Mouse (Mus musculus) forebrain, embryonic 10.5 days (tissue): ENCODE measurements around the gene Snap25. TPM values are rescaled to one million over a fixed set of nuclear protein-coding genes. Genes with fewer than 3 reads are reported as not detected.

Experiments
- DNase-seq: peaks from one replicate; pipeline ENCODE4 v3.0.0-alpha.2; 2017; ENCODE audit warnings: low spot score; ENCODE audit errors: extremely low spot score
- H3K27ac ChIP-seq: fragments of 300-500 bp; sonication (generic); 2 replicates; pipeline ENCODE4 v1.5.1; 2016; ENCODE audit warnings: mild to moderate bottlenecking
- H3K27me3 ChIP-seq: fragments of 300-500 bp; sonication (generic); 2 replicates; pipeline ENCODE4 v1.6.1; 2016; ENCODE audit warnings: mild to moderate bottlenecking; ENCODE audit not compliant: poor library complexity, severe bottlenecking
- H3K36me3 ChIP-seq: fragments of 300-500 bp; sonication (generic); replicated peaks from 2 replicates; pipeline ENCODE4 v1.6.1; 2016; ENCODE audit warnings: mild to moderate bottlenecking, moderate library complexity
- H3K4me1 ChIP-seq: fragments of 300-500 bp; sonication (generic); 2 replicates; pipeline ENCODE4 v1.6.1; 2016
- H3K4me3 ChIP-seq: fragments of 300-500 bp; sonication (generic); 2 replicates; pipeline ENCODE4 v1.5.1; 2016; ENCODE audit warnings: mild to moderate bottlenecking, moderate library complexity
- H3K9me3 ChIP-seq: fragments of 300-500 bp; sonication (generic); 2 replicates; pipeline ENCODE4 v1.6.1; 2016; ENCODE audit warnings: mild to moderate bottlenecking, moderate library complexity
- WGBS: fragments of 180-500 bp; shearing (Covaris S2); methylation state at CpG from one replicate; pipeline ENCODE4 v1.1.7; 2016; 5-methylcytosine and 5-hydroxymethylcytosine counted together
- polyA plus RNA-seq: library from polyadenylated mRNA; unstranded; fragments of >200 nt; fragmentation: Nextera tagmentation; extraction: Ambion mirVana; gene quantifications from 2 replicates; pipeline ENCODE4 v1.2.1, GENCODE M21; 2016

Gene Snap25
- polyA plus RNA-seq, 1 experiment from 2014 or later: 4.7 TPM

DNA sequence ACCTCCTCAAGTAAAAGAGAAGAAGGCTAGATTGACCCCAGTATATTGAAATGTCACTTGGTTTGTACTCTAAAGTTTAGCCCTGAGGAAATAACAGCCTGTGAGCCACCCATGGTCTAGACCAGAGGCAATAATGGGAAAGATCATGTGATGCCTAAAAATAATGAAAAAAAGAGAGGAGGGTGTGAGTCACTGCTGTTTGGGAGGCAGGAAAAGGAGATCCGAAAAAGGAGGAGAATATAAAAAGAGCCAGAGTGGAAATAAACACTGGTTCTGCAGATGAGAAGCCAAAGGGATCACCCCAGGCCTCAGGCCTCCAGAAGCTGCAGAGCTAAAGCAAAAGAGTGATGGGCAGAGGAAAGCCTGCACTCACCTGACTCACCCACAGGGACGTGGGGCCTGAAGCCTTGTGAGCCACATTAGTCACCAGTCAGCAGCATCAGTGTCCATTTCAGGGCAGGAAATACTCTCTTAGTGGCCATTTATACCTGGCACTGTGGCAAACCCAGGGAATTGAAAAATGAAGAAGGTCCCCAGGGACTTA, 85.7 kb downstream of the Snap25 start:
- peaks cover 4% of the 10 kb centered on the region; the same call in 1 of the 2 replicates for H3K4me1 ChIP-seq
- no peak for DNase-seq
- H3K9me3 ChIP-seq: no peaks in the 10 kb centered on the region
- H3K27me3 ChIP-seq: no peaks in the 10 kb centered on the region
- H3K4me3 ChIP-seq: no peak overlapping the region
- 79% methylated on average over 2 of the region's 2 CpGs for WGBS
- H3K36me3 ChIP-seq: no peaks in the 10 kb centered on the region
- H3K27ac ChIP-seq: no peak overlapping the region

DNA sequence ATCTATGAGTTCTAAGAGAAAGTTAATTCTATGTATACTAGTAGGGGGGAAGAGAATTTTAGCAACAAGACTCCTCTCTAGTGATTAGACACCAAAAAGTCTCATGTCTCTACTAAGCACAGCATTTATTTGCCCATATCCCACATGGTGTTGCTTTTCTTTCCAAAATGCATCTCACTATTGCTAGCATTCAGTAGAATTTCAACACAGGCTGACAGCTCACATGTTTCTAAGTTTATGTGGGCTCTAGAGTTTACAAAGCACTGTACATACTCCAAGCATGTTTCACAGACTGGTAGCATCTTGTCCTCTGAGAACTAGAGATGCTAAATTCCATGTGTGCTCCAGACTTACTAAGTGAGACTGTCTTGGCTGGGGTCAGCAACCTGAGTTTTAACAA, 87.8 kb downstream of the Snap25 start:
- H3K27ac ChIP-seq: no peak overlapping the region
- H3K9me3 ChIP-seq: no peaks in the 10 kb centered on the region
- no peaks in the 10 kb centered on the region for H3K27me3 ChIP-seq

DNA sequence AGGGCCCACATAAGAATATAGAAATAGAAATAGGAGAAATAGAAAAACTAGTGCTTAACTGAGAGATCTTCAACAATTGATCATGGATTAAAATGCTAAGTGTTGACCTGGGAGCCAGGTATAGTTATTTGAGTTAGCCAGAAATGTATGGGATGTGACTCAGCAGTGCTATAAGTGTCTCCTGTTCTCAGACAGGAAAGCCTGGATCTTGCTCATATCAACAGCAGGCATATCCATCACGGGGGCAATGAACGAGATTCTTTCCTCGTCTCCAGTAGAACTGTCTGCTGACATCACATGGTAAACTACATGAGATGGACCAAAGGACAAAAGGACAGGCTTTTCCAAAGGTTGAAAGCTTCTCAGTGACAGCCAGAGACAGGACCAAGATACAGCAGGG, 88.8 kb downstream of the Snap25 start:
- WGBS: 91% methylated on average over 3 of the region's 3 CpGs
- H3K27ac ChIP-seq: no peak overlapping the region
- H3K4me3 ChIP-seq: no peak overlapping the region
- no peaks in the 10 kb centered on the region for H3K36me3 ChIP-seq
- H3K4me1 ChIP-seq: peaks cover 8% of the 10 kb centered on the region; the same call in 1 of the 2 replicates
- H3K9me3 ChIP-seq: no peaks in the 10 kb centered on the region
- DNase-seq: no peak
- no peaks in the 10 kb centered on the region for H3K27me3 ChIP-seq

More for the DNA sequence above, 87.8 kb downstream of the Snap25 start:
- DNase-seq: no peak
- Histone ChIP-seq H3K4me1 (peaks cover 8% of the 10 kb centered on the region; the same call in 1 of the 2 replicates), H3K4me3 (no peak overlapping the region), H3K36me3 (no peaks in the 10 kb centered on the region)

DNA sequence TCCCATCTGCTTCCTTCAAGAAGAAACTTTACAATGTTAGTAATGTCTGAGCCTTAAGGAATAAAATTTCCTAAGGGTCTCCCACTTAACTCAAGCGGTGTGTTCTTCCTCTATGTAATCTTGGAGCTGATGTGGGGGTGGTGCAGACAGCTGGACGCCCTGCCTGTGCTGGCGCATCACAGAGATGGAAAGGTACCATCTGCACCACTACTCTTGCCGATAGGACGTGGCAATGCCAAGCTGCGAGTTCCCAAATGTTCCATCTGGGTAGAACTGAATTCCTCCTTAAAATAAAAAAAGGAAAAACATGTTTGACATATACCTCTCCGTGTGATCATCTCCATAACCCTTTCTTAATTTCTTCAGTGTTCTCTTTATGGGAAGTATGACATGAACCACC, 89.9 kb downstream of the Snap25 start:
- no peak for DNase-seq
- H3K27ac ChIP-seq: no peak overlapping the region
- H3K4me1 ChIP-seq: peaks cover 8% of the 10 kb centered on the region; the same call in 1 of the 2 replicates
- H3K9me3 ChIP-seq: no peaks in the 10 kb centered on the region
- no peak overlapping the region for H3K4me3 ChIP-seq
- H3K27me3 ChIP-seq: no peaks in the 10 kb centered on the region
- 94% methylated on average over 7 of the region's 7 CpGs for WGBS
- no peaks in the 10 kb centered on the region for H3K36me3 ChIP-seq

DNA sequence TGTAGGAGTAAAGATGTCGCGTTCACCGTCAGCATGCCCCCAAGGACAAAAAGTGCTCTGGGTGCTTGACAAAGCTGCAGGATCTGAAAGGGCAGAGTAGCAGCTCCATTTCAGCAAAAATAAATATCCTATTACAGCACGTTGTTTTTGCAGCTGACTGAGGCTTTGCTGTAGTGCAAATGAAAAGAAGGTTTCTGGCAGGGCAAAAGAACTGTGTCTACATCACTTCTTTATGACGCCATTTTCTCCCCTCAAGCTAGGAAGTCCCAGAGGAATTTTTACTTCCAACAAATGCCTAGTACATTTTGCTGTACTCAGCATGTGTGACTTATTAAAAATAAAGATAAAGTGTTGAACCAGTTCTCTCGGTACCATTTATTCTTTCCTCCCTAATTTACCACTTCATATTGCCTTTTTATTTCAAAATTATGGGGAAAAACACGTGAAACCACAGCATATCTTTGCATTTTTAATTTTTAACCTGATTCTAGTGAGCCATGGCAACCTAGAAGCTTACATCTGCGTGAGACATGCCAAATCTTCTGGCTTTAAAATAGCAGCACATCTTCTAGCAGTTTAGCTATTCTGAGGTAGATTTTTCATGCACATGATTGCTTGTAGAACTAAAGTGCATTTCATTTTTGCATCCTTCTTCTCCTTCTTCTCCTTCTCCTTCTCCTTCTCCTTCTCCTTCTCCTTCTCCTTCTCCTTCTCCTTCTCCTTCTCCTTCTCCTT, 94.9 kb downstream of the Snap25 start:
- DNase-seq: no peak
- no peak overlapping the region for H3K27ac ChIP-seq
- H3K36me3 ChIP-seq: no peaks in the 10 kb centered on the region
- H3K4me3 ChIP-seq: no peak overlapping the region
- H3K9me3 ChIP-seq: no peaks in the 10 kb centered on the region
- 78% methylated on average over 8 of the region's 8 CpGs for WGBS
- no peaks in the 10 kb centered on the region for H3K27me3 ChIP-seq
- H3K4me1 ChIP-seq: peaks cover 8% of the 10 kb centered on the region; the same call in 1 of the 2 replicates

DNA sequence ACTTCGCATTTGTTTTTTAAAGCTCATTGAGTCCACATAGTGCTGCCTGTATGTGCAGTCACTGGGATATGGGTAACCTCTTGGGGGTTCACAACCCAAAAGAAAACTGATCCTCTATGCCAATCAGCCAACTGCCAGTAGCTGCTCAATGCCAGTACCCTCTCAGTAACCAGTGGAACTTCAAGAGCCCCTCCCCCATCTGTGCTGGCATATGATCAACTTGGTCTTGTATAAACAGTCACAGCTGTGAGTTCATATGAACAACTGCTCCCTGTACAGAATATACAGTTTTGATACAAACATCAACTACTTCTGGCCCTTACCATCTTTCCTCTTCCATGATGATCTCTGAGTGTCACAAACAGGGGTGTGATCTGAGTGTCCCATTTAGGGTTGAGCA, 98.1 kb downstream of the Snap25 start:
- Histone ChIP-seq H3K27me3 (no peaks in the 10 kb centered on the region), H3K9me3 (no peaks in the 10 kb centered on the region), H3K4me1 (no peaks in the 10 kb centered on the region), H3K36me3 (no peaks in the 10 kb centered on the region), H3K4me3 (no peak overlapping the region), H3K27ac (no peak overlapping the region)
- WGBS: 98% methylated on average over 1 of the region's 1 CpGs
- no peak for DNase-seq

DNA sequence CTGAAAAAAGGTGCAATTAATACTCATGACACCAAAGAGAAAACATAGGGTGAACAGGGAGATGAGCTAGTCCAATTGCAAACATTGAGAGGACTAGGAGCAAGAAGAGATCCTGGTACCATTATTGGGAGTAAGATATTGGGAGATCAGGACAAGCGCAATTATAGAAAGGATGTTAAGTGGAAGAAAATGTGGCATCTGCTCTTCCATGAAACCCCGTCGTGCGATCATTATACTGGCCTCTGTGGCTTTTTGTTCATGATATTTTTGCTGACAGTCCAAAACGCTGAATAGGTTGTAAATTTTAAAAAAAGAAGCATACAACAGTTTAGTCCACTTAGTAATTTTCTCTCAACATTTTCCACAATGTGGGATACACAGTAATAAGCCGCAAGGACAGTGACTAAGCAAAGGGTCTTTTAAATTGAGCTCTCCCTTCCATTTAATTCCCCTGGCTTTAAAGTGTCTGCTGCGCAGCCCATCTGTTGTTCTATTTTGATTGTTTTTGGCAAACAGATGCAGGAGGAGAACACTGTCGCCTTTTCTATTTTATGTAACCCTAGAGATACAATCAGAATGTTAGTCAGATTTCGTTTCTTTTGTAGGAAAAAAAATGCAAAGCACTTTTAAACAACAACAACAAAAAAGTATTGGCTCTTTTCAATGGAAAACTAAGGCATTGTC, 103.6 kb downstream of the Snap25 start:
- H3K27ac ChIP-seq: no peak overlapping the region
- no peaks in the 10 kb centered on the region for H3K9me3 ChIP-seq
- H3K27me3 ChIP-seq: no peaks in the 10 kb centered on the region
- H3K4me3 ChIP-seq: no peak overlapping the region
- H3K4me1 ChIP-seq: no peaks in the 10 kb centered on the region
- 88% methylated on average over 9 of the region's 9 CpGs for whole genome bisulfite sequencing
- H3K36me3 ChIP-seq: no peaks in the 10 kb centered on the region
- no peak for DNase-seq

DNA sequence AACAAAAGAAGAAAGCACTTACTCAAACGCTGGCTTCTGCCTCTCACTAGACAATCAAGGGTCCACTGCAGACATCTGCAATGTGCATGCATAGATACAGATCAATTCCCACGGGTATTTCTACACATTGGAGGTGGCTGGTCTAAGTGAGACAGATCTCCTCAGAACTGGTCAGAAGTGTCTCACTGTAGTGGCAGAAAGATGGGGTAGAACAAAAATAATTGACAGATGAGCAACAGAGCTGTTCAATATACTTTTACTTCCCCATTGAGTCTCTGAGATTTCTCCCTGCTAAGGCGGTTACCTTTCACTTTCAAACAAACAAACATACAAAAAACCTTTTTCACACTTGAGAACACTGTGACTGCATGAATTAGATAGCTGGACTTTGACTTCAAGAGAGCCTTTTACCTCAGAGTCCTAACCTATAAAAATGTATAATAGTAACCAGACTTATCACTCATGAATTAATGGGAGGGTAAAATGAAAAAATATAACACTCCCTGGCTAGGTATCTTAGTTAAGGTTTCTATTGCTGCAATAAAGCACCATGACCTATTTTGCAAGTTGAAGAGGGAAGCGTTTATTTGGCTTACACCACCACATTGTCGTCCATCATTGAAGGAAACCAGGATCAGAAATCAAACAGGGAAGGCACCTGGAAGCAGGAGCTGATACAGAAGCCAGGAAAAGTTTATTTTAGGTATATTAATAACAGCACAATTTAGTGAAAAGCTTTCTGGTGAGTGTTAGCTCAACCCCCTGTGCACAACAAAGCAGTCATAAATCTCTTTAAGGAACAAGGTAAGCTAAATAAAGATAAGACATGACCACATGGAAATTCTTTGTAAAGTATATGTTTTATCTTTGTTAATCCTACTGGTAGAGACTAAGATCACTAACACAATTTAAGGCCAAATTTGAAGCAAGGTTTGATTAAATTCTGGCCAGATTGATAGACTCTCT, 110.8 kb downstream of the Snap25 start:
- no peak for DNase-seq
- Histone ChIP-seq H3K9me3 (no peaks in the 10 kb centered on the region), H3K4me3 (no peak overlapping the region), H3K27ac (no peak overlapping the region), H3K36me3 (no peaks in the 10 kb centered on the region), H3K4me1 (peaks cover 6% of the 10 kb centered on the region), H3K27me3 (no peaks in the 10 kb centered on the region)
- WGBS: 70% methylated on average over 5 of the region's 5 CpGs

DNA sequence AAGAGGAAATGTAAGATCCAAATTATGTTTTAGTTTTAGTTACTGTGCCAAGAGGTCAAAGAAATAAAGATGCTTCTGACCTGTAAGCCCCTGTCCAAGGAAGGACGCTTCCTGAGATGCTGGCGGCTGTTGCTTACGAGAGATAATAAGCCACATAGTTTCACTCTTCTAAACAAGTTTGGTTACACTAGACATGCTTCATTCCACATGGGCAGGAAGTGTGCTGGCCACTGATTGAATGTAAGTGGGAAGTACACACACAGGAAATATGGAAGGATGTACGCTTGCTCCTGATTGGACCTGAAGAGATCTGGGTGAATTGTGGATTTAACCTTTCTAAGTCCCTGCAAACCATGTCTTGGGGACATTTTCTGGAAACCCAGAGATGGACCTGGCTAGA, 114.4 kb downstream of the Snap25 start:
- WGBS: 91% methylated on average over 4 of the region's 4 CpGs
- H3K4me3 ChIP-seq: no peak overlapping the region
- no peaks in the 10 kb centered on the region for H3K36me3 ChIP-seq
- no peaks in the 10 kb centered on the region for H3K27me3 ChIP-seq
- H3K4me1 ChIP-seq: peaks cover 6% of the 10 kb centered on the region
- no peak overlapping the region for H3K27ac ChIP-seq
- DNase-seq: no peak
- no peaks in the 10 kb centered on the region for H3K9me3 ChIP-seq

Other genes starting within 250 kb of the Snap25 start
- gene Ankef1, start 211.5 kb upstream of the Snap25 start, polyA plus RNA-seq: 0.70 and 0.79 TPM in 2 replicates
- 34.8 and 41.4 TPM in 2 replicates for gene AL731706.2, start 172.2 kb downstream of the Snap25 start, polyA plus RNA-seq
- gene Slx4ip, start 177.8 kb downstream of the Snap25 start, polyA plus RNA-seq: 7.6 and 8.1 TPM in 2 replicates
- 24.6 and 25.5 TPM in 2 replicates for gene AL731706.1, start 177.9 kb downstream of the Snap25 start, polyA plus RNA-seq
- gene Mkks, start 177.9 kb downstream of the Snap25 start, polyA plus RNA-seq: 12.4 and 14.6 TPM in 2 replicates